Mouse (Mus musculus) brain, adult 2 months (tissue): Measurements from ENCODE around the gene Sf3b4.
"Not testable (repeated sequence)": the region's sequence is repeated elsewhere in the genome, so short reads cannot be mapped to it uniquely, and the experiment has no call there.

Experiments used
- DNase-seq: peaks from one replicate; pipeline ENCODE4 v3.0.0; 2011; ENCODE audit warnings: low read depth, low spot score

Sf3b4 gene

DNA sequence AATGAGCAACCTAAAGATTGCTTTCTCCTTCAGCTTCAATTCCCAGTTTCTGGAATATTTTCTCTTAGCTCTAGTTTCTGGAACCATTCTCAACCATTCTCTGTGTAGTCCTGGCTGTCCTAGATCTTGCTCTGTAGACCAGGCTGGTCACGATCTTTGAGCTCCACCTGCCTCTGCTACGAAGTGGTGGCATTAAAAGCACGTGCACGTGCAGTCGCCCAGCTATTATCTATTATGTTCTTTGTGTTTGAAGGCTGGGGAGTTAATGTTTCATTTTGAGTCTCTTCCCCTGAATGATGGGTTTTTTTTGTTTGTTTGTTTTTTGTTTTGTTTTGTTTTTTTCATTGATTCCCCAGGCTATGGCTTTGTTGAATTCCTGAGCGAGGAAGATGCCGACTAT, 1.1 kb downstream of the Sf3b4 start:
- DNase-seq = no peak

DNA sequence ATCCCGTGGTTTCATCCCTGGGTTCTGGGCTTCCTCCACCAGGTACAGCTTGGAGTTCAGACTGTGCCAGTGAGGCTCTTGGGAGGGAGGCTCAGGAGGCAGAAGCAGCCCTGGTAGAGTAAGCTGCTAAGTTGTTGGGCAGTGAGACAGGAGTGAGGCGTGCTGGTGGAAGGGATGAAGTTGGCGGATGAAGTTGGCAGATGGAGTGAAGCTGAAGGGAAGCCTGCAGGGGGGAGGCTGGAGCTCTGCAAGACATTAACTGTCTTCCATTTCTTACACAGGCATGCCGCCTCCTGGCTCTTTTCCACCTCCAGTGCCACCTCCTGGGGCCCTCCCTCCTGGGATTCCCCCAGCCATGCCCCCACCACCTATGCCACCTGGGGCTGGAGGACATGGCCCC, 1.9 kb downstream of the Sf3b4 start:
- DNase-seq = not testable (repeated sequence)

DNA sequence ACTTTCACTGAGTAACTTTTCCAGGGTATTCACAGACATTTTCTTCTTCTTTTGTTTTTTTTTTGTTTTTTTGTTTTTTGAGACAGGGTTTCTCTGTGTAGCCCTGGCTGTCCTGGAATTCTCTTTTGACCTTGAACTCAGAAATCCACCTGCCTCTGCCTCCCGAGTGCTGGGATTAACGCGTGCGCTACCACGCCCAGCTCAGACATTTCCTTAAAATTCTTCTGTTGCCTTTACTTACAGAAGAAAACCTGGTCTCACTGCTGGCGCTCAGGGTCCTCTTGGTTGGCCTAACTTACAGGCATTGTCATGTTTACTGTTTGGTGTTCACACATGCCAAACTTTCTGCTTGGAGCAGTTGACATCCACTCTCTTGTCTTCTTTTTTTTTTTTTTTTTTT, 3.1 kb downstream of the Sf3b4 start:
- DNase-seq = no peak

DNA sequence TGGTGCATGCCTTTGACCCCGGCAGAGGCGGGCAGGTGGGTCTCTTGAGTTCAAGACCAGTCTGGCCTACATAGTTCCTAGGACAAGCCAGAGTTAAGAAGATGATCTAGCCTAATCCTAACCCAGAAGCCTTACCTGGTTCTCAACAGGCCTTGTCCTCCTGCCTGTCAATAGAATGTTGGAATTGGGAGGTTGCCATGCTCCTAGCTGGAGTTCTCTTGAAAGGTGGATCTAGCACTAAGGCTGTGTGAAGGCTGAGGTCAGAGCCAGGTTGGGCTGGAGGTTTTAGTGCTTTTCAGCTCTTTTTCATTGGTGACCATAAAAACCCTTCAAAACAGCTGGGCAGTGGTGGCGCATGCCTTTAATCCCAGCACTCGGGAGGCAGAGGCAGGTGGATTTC, 6.3 kb downstream of the Sf3b4 start:
- DNase-seq = no peak

DNA sequence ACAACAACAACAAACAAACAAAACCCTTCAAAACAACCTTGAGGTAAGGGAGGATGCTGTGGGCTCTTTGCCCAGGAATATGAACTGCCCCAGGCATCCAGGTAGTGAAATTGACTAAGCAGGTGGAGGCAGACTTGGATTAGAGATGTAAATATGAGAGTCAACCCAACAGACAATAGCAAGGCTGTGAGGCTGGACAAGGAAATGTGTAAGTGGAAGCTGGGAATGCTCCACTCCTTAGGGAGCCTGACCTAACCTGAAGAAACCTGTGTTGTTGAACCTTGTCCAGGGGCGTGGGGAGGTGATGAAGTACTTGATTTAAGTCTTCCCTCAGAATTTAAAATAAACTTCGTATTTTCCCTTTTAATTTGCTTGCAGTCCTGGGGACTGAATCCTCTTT, 6.8 kb downstream of the Sf3b4 start:
- DNase-seq = no peak

DNA sequence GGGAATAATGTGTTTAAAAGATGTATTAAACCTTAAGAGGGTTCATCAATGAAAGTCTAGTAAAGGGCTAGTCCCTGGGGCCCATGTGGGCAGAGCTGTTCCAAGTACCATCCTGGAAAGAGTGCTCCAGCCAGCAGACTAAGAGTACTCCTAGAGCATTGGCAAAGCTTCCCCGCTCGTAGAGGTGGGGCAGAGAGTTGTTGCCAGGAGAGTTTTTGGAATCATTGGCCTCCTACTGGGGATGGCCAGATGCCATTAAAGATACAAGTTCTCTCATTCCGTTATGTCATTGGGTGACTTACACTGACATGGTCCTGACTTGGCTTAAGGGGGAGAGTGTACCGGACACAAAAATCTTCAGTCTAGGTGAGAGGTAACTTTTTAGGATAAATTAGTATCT, 7.4 kb downstream of the Sf3b4 start:
- DNase-seq = peak; percentile 54

DNA sequence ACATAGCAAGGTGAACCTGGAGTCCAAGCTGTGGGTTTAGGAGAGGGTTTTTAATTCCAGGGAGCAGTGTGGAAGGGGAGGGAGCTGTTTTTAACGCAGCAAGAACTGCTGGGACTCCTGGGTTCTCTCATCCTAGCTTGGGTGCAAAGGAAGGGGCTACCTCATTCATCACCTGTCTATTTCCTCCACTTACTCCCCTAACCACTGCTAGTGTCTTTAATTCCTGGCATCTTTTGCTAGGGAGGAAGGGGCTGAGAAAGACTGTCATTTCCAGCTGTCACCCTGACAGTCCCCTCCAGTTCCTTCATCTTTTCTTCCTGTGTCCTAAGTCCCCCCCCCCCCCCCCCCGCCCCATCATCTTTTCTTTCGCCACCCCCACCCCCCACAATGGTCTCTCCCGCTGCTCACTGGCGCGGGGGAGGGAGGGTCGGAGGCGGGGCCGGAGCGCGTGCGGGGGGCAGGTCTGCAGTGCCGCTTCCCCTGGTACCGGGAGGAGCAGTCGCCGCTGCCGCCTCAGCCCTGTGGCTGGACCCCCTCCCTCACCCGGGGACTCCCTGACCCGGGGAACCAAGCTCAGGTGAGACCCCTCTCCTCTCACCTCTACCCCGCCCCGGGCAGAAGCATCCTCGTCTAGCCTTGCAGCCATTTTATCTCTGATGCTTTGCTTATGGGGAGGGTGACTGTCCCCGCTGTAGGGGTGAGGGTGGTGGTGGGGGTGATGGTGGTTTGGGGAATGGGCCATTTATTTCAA, 8.8 kb downstream of the Sf3b4 start, which contains the start of gene Sv2a:
TSS of gene Sv2a (plus strand) at position 425 of the 751 bp plus-strand sequence.
- DNase-seq = peak; percentile 90

DNA sequence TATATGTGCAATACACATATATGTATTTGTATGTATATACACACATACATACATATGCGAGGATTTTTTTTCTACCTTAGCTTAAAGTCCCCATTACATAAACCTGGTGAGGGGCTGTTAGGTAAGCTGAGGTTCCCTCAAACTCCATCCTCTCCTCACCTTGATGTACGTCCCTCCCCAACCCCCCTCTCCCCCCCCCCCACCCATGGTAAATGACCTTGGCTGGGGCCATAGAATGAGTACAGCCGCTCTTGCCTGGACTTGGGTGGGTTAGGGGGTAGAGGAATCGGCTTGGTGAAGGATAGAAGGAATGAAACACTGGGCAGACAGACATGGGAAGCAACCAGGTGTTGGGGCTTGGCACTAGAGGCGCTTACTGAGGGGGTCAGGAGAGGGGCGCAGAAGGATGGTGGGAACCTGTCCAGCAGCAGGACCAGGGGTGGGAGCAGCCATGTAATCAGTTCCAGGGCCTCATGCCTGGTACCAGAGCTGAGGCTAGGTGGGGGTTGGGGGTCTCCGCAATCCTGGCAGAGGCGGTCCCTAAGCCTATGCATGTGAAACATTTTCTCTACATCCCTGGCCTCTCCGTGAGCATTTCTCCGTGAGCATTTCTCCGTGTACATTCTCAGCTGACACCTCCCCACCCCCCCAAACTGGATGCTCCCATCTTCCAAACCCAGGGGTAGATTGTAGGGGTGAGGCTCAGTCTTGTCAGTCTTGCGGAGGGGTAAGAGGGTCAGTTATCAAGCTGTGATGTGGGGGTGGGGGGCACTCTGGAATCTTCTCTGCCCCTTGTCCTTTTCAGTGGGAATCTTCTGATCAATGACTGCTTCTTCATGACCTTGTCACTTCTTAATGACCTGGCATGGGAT, 9.6 kb downstream of the Sf3b4 start:
- DNase-seq = peak; percentile 87

DNA sequence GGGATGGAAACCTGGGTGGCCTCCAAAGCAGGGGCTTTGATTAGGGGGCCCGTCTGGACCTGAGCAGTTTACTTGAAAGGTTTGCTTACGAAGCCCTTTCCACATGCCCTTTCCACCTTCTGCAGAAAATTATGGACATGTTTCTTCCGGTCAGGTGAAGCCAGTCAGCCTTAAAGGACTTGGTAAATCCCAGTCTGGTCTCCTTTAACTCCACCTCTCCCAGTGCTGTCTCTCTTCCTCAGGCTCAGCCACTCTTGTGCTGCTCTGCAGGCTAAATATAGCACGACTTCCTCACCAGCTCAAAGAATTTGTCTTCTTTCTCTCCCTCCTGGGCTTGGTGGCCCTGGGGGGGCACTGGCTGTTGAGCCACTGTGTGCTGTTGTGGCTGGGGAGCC, 10.2 kb downstream of the Sf3b4 start:
- DNase-seq = peak; percentile 88

DNA sequence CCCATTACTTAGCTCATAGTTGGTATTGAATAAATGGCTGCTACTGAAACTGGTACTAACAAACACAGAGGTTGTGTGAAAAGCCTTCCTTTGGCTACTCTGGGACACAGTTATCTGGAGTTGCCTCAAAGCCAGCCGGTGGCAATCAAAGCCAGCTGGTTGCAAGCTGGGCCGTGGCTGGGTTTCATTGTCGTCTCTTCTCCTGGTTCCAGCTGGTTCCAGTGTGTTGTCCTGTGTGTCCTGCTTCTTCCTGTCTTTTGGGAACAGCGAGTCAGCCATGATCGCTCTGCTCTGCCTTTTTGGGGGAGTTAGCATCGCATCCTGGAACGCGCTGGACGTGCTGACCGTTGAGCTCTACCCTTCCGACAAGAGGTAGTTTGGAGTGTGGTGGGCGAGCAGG, 20.8 kb downstream of the Sf3b4 start:
- no peak for DNase-seq

DNA sequence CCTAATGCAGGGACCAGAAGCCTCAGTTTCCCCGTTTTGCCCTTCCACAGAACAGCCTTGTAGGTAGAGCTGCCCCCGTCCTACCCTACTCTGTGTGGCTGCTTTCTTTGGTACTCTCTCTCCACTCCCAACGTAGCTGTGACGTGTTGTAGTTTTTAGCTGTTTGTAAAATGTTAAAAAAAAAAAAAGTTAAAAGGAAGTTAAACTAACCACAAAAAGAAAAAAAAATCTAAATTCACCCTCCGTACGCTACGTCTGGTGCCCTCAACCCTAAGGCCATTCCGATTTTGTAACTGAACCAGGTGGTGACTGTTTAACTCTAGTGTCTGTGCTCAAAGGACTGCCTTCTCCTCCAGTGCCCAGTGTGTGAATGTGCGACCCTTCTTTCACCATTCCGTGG, 22.8 kb downstream of the Sf3b4 start:
- no peak for DNase-seq

DNA sequence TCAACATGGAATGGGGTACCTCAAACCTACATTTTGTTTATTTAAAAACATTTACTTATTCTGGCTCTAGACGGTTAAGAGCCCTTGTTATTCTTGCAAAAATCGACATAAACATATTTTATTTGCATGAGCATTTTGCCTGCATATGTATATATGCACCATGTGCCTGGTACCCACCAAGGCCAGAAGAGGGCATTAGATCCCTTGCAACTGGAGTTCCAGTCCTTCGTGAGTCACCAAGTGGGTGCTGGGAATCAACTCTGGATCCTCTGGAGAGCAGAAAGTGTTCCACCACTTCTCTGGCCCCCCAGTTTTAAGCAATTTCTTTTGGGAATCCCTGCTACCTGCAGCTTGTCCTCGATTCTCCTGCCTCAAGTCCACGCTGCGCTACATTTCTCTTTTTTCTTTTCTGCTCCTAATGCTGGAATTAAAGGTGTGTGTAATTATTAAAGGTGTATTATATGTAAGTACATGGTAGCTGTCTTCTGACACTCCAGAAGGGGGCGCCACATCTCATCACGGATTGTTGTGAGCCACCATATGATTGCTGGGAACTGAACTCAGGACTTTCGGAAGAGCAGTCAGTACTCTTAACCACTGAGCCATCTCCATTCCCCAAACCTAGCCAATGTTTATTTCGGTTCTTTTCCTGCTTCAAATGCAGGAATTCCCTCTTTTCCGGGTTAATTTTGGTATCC, 23.6 kb downstream of the Sf3b4 start:
- peak; percentile 37 for DNase-seq

DNA sequence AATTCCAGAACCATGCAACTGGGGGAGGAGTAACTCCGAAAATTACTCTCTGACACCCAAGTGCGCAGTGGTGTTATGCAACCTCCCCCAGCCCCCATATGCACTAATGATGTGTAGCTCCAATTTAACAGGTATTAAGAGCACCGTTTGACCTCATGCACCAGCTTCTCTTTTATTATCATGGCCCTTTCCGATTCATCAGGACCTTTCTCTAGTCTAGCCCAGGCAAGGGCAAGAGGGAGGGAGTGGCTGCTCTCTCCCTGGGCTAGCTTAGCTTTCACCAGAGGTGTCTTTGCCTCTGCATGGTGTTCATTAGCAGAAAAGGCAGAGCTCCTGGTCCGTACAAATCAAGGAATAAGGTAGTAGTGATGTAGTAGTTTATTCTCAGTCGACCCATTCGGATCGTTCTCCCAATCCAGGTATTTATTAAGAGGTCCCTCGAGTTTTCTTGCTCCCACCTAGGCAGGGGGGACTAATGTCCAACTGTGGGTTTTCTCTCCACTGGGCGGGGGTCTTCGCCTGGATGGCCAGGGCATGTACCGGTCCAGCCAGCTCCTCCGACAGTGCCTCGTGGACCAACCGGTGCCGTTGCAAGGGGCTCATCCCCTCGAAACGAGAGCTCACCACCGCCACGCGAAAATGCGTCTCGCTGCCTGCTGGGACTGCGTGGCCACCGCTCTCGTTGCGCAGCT, 24.5 kb downstream of the Sf3b4 start:
- DNase-seq = peak; percentile 49

DNA sequence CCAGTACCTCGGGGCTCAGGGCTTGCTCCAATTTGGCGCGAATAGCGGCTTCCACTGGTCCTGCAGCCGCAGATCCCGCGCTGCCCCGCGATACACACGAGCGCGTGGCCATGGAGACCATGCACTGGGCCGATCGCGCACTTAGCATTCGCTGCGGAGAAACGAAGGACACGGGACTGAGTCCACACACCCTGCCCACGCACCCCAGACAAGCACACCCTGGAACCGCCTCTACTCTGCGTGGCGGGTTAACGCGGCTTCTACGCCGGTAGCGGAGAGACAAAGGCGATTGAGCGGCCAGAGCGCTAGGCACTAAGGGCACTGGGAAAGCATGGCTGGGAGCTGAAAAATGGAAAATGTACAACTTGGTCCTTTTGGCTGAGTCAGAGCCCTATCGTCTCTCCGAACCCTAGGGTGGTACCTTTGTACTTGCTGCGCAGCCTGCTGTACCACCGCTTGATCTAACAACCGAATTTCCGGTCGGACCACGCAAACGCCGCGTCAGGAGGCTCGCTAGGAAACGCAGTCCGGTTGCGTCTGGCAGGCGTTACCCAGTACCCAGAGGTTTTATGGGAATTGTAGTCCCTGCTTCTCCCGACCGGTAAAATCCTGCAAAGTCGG, 25.1 kb downstream of the Sf3b4 start:
- peak; percentile 99 for DNase-seq

DNA sequence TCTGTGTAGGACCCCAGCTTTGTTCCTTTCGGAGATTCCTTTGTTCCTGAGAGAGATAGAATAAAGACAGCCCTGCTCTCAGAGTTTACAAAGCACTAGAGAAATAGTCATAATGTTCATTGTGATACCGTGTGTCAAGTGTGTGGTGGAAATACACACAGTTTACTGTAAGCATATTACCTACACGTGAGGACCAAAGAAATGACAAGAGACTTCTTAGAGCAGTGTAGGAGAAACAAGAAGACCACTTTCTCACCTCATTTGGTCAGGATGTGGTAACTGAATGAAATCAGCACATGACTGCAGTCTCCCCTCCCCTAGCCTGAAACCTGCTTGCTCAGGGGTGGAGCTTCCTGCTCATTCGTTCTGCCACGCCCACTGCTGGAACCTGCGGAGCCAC, 26.0 kb downstream of the Sf3b4 start:
- DNase-seq = no peak

DNA sequence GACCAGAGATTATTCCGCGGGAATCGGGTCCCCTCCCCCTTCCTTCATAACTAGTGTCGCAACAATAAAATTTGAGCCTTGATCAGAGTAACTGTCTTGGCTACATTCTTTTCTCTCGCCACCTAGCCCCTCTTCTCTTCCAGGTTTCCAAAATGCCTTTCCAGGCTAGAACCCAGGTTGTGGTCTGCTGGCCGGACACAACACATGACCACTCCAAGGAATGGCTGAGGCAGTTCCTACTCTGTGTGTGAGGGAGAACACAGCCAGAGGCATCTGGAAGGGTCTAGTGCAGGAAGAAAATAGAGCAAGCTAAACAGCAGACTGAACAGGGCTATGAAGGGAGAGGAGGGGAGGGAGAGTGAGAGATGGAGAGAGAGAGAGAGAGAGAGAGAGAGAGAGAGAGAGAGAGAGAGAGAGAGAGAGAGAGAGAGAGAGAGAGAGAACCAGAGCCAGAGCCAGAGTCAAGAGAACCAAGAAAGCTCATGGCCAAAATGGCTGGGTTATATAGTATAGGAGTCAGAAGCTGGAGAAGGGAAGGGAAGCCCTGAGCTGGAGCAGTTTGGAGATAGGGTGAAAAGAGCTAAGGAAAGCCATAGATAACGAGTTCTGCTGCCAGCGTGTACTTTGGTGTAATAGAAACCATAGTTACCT, 26.6 kb downstream of the Sf3b4 start:
- not testable (repeated sequence) for DNase-seq

DNA sequence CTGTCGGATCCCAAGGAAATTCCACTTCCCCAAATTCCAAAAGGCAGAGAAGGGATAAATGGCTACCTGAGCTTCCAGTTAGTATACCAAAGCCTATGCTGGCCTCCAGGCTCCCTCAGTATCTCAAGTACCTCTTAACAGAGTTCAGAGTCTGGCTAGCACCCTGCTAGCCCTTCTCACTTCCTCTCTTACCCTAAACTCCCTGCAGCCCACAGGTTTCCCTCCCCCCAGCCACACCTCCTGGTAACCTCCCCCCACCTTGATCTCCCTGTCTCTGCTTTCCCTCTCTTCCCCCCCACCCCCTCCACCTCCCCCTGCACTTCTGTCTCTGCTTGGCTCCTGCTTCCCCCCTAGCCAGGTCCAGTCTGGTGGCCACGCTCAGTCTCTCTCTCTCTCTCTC, 27.6 kb downstream of the Sf3b4 start:
- DNase-seq = no peak

DNA sequence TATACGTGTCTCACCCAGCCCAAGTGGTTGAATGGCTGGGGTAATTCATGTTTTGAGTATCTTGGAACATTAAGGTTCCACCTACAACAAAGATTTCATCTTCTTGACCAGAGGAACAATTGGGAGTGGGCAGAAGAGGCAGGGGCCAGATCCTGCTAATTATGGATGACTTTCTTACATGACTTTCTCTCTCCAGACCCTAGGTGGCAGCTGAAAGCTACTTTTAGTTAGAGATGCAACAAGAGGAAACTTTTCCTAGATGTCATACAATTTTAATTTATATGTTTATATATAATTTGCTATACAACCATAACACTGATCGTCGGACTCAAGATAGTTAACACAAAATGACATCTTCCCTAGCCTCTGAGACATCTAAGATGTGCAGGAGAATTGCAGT, 35.7 kb downstream of the Sf3b4 start:
- DNase-seq = no peak

DNA sequence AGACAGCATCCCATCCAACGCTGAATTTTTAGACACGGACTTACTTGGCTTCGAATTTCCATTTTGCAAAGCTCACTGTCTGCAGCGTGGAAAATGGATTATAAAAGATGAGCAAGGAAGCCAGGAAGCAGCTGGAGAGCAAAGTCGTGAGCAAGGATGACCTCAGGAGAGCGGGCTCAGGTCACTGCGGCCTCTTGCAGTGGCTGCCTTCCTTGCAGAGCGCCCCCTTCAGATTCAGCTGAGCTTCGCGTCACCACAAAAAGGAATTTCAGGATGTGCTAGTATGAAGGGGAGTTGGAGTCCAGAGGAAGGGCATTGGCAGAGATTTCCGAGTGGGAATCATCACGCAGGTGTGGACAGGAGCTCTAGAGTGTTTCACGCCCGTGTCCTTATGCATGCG, 37.1 kb downstream of the Sf3b4 start:
- DNase-seq = peak; percentile 50

DNA sequence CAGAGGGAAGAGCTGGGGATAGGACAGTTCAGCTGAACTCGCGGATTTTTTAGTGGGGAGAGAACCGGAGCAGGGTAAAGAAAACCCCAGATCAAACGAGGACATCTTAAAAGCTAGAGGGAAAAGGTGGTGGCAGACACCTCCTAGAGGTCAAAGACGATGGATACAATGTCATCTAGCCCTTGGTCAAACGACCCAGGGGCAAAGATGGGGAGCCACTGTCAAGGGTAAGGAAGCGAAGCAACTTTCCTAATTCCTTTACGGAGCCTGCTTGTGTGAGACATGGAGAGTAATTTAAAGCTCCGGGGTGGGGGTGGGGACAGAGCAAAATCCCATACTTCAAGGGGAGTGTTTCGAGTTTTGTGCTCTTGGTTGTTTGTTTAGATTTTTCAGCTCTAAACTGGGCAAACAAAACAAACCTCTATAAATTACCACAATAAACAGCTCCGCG, 47.1 kb downstream of the Sf3b4 start:
- peak; percentile 55 for DNase-seq
